Mouse (Mus musculus) lung, embryonic 16.5 days (tissue): ENCODE results near the gene Ankrd44. TPM values are rescaled to one million over a fixed set of nuclear protein-coding genes. Genes with fewer than 3 reads are reported as not detected.

Source experiments
- ATAC-seq: fragments of 200-750 bp; cut with Nextera tagmentation; 2 replicates; pipeline ENCODE4 v1.8.0; 2017; ENCODE audit warnings: low read depth, mild to moderate bottlenecking, moderate library complexity
- H3K27ac ChIP-seq: fragments of 300-500 bp; sonication (generic); 2 replicates; pipeline ENCODE4 v1.5.1; 2014; ENCODE audit warnings: mild to moderate bottlenecking, control low read depth, low read length
- H3K27me3 ChIP-seq: fragments of 300-500 bp; sonication (generic); 2 replicates; pipeline ENCODE4 v1.6.1; 2014; ENCODE audit warnings: low read depth, low read length, mixed read lengths; ENCODE audit not compliant: control insufficient read depth, insufficient read depth
- H3K36me3 ChIP-seq: fragments of 300-500 bp; sonication (generic); 2 replicates; pipeline ENCODE4 v1.6.1; 2014; ENCODE audit warnings: low read length; ENCODE audit not compliant: control insufficient read depth, insufficient read depth
- H3K4me1 ChIP-seq: fragments of 300-500 bp; sonication (generic); replicated peaks from 2 replicates; pipeline ENCODE4 v1.6.1; 2014; ENCODE audit warnings: low read length, mixed read lengths; ENCODE audit not compliant: control insufficient read depth, insufficient read depth
- H3K4me2 ChIP-seq: fragments of 300-500 bp; sonication (generic); 2 replicates; pipeline ENCODE4 v1.6.1; 2014; ENCODE audit warnings: low read depth, low read length, control low read depth
- H3K4me3 ChIP-seq: fragments of 300-500 bp; sonication (generic); 2 replicates; pipeline ENCODE4 v1.5.1; 2014; ENCODE audit warnings: mild to moderate bottlenecking, low read length, control low read depth
- H3K9ac ChIP-seq: fragments of 300-500 bp; sonication (generic); 2 replicates; pipeline ENCODE4 v1.6.1; 2014; ENCODE audit warnings: low read length, control low read depth
- H3K9me3 ChIP-seq: fragments of 300-500 bp; sonication (generic); 2 replicates; pipeline ENCODE4 v1.6.1; 2016; ENCODE audit warnings: low read length; ENCODE audit not compliant: control insufficient read depth
- WGBS: fragments of 180-500 bp; shearing (Covaris S2); extraction: QIAGEN DNeasy Blood & Tissue Kit; methylation state at CpG from one replicate; pipeline ENCODE4 v1.1.7; 2014; 5-methylcytosine and 5-hydroxymethylcytosine counted together
- polyA plus RNA-seq: library from polyadenylated mRNA; unstranded; fragments of >200 nt; fragmentation: Nextera tagmentation; extraction: Ambion mirVana; gene quantifications from 2 replicates; pipeline ENCODE4 v1.2.1, GENCODE M21; 2015

Gene Ankrd44
- polyA plus RNA-seq, 1 experiment from 2014 or later = 19.5 TPM

GRCm38 (mm10) chr1:54757291-54757690, 168.9 kb downstream of the Ankrd44 start:
- H3K9me3 ChIP-seq = no peaks in the 10 kb centered on the region
- no peak overlapping the region for H3K4me2 ChIP-seq
- ATAC-seq = no peak
- no peaks in the 10 kb centered on the region for H3K27me3 ChIP-seq
- no peak overlapping the region for H3K9ac ChIP-seq
- no peak overlapping the region for H3K4me3 ChIP-seq
- no peak overlapping the region for H3K27ac ChIP-seq
- no peaks in the 10 kb centered on the region for H3K36me3 ChIP-seq
- WGBS = 63% methylated on average over 3 of the region's 3 CpGs
- no peaks in the 10 kb centered on the region for H3K4me1 ChIP-seq

- no peak overlapping the region for H3K4me3 ChIP-seq
- no peaks in the 10 kb centered on the region for H3K36me3 ChIP-seq
- no peaks in the 10 kb centered on the region for H3K27me3 ChIP-seq
- no peak overlapping the region for H3K4me2 ChIP-seq
- H3K4me1 ChIP-seq = no peaks in the 10 kb centered on the region; the same call in 1 of the 2 replicates
- H3K27ac ChIP-seq = no peak overlapping the region
- ATAC-seq = 0 out of 2 replicates have a peak, but pooled peaks have one; percentile 57
- 75% methylated on average over 8 of the region's 8 CpGs for WGBS
- H3K9me3 ChIP-seq = no peaks in the 10 kb centered on the region
- H3K9ac ChIP-seq = no peak overlapping the region
Observed at GRCm38 (mm10) chr1:54755690-54756365, 170.4 kb downstream of the Ankrd44 start.

GRCm38 (mm10) chr1:54749961-54750360, 176.2 kb downstream of the Ankrd44 start:
- peak; percentile 78 for ATAC-seq
- Histone ChIP-seq H3K9ac (no peak overlapping the region), H3K4me2 (no peak overlapping the region), H3K27me3 (no peaks in the 10 kb centered on the region), H3K27ac (peak overlapping the region; percentile 83), H3K36me3 (no peaks in the 10 kb centered on the region), H3K4me3 (no peak overlapping the region), H3K9me3 (no peaks in the 10 kb centered on the region), H3K4me1 (peaks cover 25% of the 10 kb centered on the region)
- 60% methylated on average over 1 of the region's 1 CpGs for WGBS

GRCm38 (mm10) chr1:54749516-54749915, 176.7 kb downstream of the Ankrd44 start:
- Histone ChIP-seq H3K4me3 (no peak overlapping the region), H3K4me1 (peaks cover 25% of the 10 kb centered on the region), H3K27ac (peak overlapping the region; percentile 83), H3K36me3 (no peaks in the 10 kb centered on the region), H3K9ac (no peak overlapping the region), H3K4me2 (no peak overlapping the region), H3K27me3 (no peaks in the 10 kb centered on the region), H3K9me3 (no peaks in the 10 kb centered on the region)
- peak; percentile 82 for ATAC-seq
- WGBS = 30% methylated on average over 3 of the region's 3 CpGs

GRCm38 (mm10) chr1:54747785-54748420, 178.3 kb downstream of the Ankrd44 start:
- WGBS = 11% methylated on average over 8 of the region's 8 CpGs
- Histone ChIP-seq H3K27ac (no peak overlapping the region), H3K9ac (no peak overlapping the region), H3K9me3 (no peaks in the 10 kb centered on the region), H3K36me3 (no peaks in the 10 kb centered on the region; the same call in 1 of the 2 replicates), H3K4me3 (no peak overlapping the region), H3K4me2 (no peak overlapping the region), H3K4me1 (peaks cover 25% of the 10 kb centered on the region), H3K27me3 (no peaks in the 10 kb centered on the region)
- ATAC-seq = peak; percentile 45; the same call in 1 of the 2 replicates

- no peaks in the 10 kb centered on the region for H3K9me3 ChIP-seq
- H3K4me3 ChIP-seq = no peak overlapping the region
- H3K27me3 ChIP-seq = no peaks in the 10 kb centered on the region
- peaks cover 29% of the 10 kb centered on the region for H3K4me1 ChIP-seq
- no peak for ATAC-seq
- H3K36me3 ChIP-seq = no peaks in the 10 kb centered on the region; the same call in 1 of the 2 replicates
- H3K27ac ChIP-seq = no peak overlapping the region
- H3K9ac ChIP-seq = no peak overlapping the region
- H3K4me2 ChIP-seq = no peak overlapping the region
Observed at GRCm38 (mm10) chr1:54745666-54746065, 180.5 kb downstream of the Ankrd44 start.

GRCm38 (mm10) chr1:54744171-54744570, 182.0 kb downstream of the Ankrd44 start:
- H3K4me2 ChIP-seq = no peak overlapping the region
- no peak overlapping the region for H3K27ac ChIP-seq
- no peaks in the 10 kb centered on the region for H3K27me3 ChIP-seq
- no peaks in the 10 kb centered on the region for H3K9me3 ChIP-seq
- H3K4me1 ChIP-seq = peaks cover 20% of the 10 kb centered on the region
- peak; percentile 72 for ATAC-seq
- no peak overlapping the region for H3K4me3 ChIP-seq
- 52% methylated on average over 5 of the region's 5 CpGs for WGBS
- no peaks in the 10 kb centered on the region; the same call in 1 of the 2 replicates for H3K36me3 ChIP-seq
- H3K9ac ChIP-seq = no peak overlapping the region

GRCm38 (mm10) chr1:54743072-54743471, 183.1 kb downstream of the Ankrd44 start:
- H3K9me3 ChIP-seq = no peaks in the 10 kb centered on the region
- no peaks in the 10 kb centered on the region; the same call in 1 of the 2 replicates for H3K36me3 ChIP-seq
- no peaks in the 10 kb centered on the region for H3K27me3 ChIP-seq
- no peak overlapping the region for H3K27ac ChIP-seq
- H3K4me2 ChIP-seq = no peak overlapping the region
- peaks cover 15% of the 10 kb centered on the region for H3K4me1 ChIP-seq
- ATAC-seq = no peak
- H3K9ac ChIP-seq = no peak overlapping the region
- 80% methylated on average over 8 of the region's 8 CpGs for WGBS
- H3K4me3 ChIP-seq = no peak overlapping the region

GRCm38 (mm10) chr1:54740936-54741335, 185.3 kb downstream of the Ankrd44 start:
- 51% methylated on average over 5 of the region's 5 CpGs for WGBS
- peak; percentile 81 for ATAC-seq
- Histone ChIP-seq H3K9me3 (no peaks in the 10 kb centered on the region), H3K4me2 (no peak overlapping the region), H3K27me3 (no peaks in the 10 kb centered on the region), H3K4me3 (no peak overlapping the region), H3K36me3 (no peaks in the 10 kb centered on the region; the same call in 1 of the 2 replicates), H3K27ac (no peak overlapping the region), H3K9ac (no peak overlapping the region), H3K4me1 (peaks cover 5% of the 10 kb centered on the region)
